Mouse (Mus musculus) WW6 (cell line): ENCODE data around the gene Ralb.
A peak's percentile ranks its signal among the peaks of the same experiment; 100 is the strongest.

ENCODE experiments used
- DNase-seq: peaks from one replicate; pipeline ENCODE4 v3.0.0-alpha.2; 2013; ENCODE audit warnings: low read depth, low spot score

Ralb gene

DNA sequence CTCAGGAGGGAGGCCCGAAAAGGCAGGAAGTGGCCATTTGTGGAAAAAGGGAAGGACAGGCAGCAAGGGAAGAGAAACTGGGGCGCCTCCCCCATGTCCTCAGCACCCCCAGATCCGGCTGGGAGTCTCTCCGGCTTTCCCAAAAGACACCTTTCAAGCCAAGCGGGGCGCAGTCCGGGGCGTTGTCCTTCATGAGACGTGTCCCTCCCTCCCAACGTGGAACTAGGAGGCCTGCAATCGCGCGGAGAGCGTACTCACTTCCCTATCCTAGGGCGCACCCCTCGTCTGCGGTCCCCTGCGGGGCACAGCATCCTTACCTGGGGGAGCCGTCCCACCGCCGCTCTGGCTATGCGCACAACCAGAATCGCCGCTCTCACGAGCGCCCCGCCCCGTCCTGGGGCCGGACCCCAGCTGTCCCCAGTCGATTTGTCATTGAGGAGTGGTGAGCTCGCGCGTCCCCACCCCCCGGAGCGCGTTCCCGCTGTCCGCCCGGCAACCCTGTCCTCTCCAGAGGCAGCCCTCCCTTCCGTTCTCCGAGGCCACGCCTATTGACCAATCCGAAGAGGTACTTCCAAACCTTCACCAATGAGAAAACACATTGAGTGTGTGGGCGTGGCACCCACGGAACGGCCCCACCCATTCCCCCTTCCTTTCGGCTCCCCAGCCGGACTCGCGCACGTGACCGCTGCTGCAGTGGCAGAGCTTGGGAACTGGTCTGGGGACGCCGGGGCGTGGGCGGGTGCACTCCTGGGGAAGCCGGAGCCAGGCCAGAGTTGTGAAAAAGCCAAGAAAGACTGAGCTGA is at the start of gene Ralb:
TSS of gene Ralb (minus strand) at position 535 of the 803 bp plus-strand sequence.
- DNase-seq: peak; percentile 83

DNA sequence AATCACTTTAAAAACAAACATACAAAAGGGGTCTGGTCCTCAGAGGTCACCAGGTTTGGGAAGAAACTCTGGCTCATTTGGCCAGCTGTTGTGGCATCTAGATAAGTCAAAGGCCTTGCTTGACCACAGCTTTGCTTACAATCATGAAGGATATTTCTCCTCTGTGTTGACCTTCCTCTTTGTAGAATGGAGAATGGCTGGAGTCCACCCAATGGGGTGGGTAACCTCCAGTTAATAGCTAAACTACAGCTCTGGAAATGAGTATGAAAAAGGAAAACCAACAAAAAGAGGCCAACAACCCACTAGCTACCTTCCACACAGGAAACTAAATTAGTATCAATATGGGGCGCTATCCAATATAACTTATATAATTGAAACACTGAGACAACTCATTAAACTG is 47.1 kb upstream of the Ralb start:
- DNase-seq: no peak

DNA sequence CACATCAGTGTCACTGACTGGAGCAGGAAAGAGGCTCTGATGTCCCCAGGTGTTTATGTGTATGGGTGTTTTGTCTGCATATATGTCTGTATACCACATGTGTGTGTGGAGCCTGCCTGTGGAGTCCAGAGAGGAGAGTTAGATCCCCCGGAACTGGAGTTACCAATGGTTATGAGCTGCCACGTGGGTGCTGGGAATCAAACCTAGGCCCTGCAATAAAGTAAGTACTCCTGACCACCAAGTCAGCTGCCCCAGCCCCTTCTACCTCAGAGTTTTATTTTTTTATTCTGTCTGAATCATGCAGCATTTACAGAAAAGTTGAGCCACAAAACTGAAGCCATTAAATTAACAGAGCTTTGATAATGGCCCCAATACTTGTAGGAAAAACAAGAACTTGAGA is 45.5 kb upstream of the Ralb start:
- DNase-seq: no peak

DNA sequence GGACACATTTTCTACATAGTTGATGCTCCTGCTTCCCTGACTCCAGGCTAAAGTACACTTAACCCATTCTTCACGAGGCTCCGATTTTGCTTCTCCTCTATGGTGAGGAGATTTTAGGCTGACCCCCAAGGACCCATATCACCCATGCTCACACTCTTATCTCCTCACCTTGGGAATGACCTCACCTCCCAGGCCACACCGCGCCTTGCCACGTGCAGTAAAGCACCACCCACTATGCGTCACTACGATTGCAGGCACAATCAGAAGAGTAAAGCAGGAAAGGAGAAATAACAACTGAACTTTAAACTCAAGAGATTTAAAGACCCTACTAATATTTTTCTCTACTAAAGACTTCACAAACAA is 44.7 kb upstream of the Ralb start:
- DNase-seq: no peak

DNA sequence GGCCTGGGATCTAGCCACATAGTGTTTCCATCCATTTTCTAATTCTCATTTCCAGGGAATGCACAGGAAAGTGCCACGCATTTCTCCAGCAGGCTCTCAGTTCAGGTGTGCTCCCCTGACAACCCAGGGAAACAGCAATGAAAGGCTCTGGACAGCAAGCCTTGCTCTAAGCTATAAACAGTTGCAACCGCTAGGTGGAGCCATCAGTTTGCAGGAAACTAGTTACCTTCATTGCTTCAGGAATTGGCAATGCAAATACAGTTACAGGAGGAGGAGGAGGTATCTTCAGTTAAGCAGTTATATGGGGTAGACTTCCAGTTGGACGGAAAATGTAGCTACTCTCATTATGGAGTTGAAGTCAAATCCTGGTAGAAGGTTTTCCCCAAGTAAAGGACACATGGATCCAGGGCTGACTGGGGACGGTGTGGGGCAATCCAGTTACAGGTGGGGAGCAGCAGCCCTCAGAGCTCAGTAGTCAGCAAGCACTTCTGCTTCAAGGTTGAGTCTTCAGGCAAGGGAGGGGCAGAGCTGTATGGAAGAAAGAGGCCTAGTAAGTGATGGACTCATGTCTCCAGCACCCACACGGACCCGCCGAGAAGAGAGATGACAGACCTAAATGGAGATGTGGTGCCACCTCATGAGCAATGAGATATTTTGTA is 44.2 kb upstream of the Ralb start:
- DNase-seq: peak; percentile 46

DNA sequence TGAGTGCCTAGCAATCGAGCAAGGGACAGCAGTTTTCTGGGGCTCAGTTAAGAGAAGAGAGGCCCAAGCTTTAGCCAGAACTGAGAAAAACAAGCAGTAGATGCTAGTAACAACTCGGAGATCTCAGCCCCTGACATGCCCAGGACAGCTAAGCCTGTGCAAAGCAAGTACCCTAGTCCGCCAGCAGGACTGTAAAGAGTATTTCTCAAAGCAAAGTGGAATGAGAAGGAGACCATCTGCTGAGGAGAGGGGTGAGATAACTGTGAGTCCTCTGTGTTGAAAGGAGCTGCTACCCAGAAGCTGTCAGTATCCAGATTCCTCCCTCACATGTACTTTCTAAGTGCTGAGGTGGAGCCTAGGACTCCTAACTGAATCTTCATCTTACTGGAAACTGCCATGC is 41.9 kb upstream of the Ralb start:
- DNase-seq: no peak

DNA sequence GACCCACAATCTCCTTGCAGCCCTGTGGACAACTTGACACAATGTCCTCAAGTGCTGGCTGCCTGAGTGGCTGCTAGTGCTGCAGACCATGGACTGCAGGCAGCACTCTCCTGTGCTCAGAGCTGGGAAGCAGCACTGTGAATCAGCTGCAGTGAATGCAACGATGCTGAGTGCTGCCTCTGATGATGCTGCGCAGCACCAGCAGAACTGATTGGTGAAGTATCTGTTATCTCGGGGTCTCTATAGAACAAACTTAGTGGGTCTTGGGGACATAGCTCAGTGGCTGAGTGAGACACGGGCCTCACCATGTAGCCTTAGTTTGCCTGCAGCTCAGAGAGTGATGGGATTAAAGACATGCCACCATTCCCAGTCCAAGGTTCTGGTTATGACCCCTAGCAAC is 41.1 kb upstream of the Ralb start:
- no peak for DNase-seq

DNA sequence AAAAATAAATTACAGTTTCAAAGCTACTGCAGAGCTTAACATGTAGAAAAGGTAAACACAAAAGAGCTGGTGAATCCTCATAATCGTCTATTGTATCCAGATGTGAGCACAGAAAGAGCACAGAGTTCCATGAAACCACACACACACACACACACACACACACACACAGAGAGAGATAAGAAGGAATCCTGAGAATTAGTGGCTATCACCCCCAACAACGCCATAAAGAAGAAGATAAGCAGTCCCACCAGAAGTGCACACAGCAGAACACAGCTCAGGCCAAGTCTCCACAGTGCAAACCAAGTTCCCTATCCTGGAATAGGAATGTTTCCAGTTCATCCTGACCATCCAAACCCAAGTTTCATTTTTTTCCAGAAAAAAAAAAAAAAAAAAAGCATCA is 40.6 kb upstream of the Ralb start:
- no peak for DNase-seq

DNA sequence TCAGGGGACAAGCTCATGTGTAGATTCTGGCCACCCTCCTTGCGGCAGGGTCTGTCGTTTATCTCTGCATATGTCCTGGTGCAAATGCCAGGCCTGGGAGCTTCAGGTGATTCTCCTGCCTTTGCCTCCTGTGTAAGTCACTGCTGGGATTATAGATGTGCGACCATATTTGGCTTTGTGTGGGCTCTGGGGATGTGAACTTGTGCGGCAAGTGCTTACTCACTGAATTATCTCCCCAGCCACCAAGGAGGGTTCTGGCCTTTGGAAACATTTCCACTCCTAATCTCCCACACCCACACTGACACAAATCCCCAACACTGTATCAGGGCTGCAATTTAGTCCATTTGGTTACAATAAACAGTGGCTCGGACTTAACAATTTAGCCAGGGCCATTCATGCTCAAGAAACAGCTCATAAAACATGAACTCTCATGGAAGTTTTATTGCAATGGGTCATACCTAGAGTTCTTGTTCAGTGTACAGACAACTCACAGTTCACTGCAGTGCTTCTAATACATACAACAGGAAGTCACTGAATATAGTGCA is 40.1 kb upstream of the Ralb start:
- no peak for DNase-seq

DNA sequence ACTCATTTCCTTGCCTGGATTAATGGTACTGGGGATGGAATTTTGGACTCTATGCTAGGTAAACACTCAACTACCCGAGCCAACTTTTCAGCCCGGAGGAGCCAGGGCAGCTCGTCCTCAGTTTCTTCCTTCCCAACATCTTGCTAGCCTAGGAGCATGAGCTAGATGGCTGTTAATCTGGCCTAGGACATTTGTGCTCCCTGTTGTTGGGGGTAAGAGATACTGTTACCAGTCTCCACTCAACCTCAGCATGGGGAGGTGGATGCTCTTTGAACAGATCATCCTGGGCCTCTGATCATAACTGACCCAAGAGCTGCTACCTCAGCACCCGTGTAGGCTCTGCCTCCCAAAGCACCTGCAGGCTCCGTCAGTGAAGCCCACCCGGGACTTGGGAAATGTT is 38.7 kb upstream of the Ralb start:
- no peak for DNase-seq

DNA sequence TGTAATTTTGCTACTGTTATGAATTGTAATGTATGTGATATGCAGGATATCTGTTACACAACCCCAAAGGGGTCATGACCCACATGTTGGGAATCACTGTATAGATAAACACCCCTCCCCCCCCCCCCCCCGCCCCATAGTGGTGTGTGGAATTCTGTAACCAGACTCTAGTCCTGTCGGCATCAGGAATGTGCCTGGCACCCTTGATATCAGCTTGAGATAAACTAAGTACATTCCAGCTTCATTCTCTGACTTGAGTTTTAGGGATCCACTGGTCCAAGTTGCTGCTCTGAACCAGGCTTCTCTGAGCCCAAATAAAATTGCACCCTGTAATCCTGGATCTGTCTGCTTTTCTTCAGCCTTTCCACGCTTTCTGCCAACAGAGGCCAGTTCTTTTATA is 37.0 kb upstream of the Ralb start:
- no peak for DNase-seq

DNA sequence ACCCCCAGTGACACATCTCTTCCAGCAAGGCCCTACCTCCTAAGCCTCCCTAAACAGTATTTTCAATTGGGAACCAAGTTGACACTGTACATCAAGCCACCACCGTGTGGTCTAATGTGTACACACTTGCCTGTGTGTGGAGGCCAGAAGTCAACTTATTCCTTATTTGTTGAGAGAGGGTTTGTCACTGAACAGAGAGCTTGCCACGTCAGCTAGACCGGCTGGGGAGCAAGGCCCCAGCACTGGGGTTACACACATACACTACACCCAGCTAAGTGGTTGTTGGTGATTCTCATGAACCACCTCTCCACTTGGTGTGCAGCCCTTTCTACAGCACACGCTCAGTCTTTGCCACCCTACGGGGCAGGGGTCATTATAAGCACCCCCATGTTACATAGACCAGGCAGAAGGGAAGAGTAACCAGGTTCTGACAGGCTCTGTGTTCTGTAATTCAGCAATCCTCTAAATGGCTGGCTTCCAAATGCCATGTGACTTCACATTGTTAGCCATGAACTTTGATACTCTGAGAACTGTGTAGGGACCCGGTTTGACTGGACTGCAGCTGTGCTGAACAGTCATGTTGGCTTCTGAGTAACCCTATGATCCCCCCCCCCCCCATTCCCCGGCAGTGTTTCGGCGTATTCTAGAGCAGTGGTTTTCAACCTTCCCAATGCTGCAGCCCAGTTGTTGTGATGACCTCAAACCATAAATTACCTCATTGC is 36.4 kb upstream of the Ralb start:
- DNase-seq: no peak

DNA sequence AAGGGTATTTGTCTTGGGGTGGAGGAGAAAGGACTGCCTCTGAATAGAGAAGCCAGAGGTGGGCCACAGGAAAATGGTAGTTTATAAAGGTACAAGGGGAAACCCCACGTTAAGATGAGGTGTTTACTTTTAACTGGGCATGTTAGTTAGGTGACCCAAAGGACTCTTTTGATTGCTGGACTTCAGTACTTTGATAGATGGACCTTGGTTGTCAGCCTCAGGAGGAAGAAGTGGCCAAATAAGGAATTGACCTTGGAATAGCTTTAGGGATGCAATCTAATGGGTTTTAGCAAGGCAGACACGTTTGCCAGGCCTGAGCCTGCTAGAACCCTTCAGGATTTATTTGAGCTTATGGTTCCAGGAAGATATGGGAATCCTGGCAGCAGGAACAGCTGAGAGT is 34.7 kb upstream of the Ralb start:
- DNase-seq: no peak

DNA sequence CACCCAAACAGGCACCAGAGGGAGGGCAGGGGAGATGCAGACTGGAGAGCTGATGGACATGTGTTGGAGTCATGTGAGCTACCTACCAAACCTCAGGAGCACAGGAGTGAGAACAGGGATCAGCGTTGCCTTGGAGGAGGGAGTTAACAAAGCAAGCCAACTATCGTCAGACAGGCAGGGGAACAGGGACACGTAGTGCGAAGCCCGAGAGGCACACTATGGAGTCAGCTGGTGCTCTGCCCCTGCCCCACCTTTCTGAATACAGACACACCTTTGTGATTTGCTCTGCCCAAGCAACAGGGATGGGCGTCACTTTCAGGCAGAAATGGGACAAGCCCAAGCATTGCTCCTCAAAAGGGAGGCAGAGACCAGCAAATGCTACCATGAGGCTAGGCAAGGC is 33.1 kb upstream of the Ralb start:
- no peak for DNase-seq

DNA sequence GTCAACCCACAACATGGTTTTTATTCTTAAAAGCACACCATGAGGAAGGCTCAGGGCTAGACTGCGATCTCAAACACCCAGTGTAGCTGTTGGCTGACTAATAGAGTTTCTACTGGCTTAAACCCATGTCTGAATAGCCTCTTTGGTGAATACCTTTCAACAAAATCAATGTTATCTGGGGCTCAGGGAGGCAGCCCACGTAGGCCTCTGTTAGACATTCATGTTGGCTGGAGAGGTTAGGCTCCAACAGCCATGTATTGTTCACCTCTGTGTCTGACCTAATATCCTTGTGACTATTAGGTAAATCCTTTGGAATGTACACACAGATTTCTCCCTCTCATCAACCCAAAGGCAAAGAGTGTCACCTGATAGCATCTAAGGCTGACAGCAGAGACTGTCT is 31.5 kb upstream of the Ralb start:
- DNase-seq: no peak

DNA sequence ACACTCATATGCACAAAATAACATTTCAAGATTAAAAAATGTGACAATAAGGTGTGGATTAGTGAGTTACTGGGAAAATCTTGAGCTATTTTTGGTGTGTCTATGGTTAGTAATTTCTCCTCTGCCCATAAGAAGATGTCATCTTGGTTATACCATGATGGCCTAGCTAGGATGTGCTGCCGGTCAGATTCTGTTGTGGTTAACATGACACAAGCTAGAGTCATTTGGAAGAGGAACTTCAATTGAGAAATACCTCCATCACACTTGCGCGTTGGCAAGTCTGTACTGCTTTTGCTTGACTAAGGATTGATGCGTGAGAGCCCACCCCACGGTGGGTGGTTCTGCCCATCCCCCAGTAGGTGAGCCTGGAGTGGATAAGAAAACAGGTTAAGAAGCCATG is 29.7 kb upstream of the Ralb start:
- no peak for DNase-seq

DNA sequence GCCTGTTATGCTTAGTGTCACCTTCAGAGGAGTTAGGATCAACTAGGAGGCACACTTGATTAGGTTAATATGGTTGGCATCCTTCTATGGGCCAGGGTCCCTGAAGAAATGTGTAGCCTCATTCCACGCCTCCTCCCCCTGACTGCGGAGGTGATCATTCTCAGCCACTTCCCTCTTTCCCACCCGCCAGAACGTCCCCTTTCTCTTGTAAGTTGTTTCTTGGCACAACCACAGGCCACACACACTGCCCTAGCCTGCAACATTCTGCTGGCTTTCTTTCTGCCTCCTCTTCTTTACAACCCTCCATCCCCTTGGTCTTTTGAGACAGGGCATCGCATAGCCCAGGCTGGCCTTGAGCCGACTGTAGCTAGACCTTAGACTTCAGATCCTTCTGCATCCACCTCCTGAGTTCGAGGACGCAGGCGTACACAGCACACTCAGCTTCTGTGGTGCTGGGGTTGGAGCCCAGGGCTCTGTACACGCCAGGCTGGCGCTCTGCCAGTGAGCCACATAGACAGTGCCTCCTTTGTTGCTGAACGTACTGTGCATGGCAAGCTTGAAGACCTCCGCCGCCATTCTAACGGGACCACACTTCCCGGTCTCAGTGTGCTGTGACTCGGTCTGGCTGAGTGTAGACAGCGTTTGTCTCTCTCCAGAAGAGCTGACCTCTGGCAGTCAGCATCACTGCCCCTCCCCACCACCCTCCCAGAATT is 28.7 kb upstream of the Ralb start:
- DNase-seq: no peak

DNA sequence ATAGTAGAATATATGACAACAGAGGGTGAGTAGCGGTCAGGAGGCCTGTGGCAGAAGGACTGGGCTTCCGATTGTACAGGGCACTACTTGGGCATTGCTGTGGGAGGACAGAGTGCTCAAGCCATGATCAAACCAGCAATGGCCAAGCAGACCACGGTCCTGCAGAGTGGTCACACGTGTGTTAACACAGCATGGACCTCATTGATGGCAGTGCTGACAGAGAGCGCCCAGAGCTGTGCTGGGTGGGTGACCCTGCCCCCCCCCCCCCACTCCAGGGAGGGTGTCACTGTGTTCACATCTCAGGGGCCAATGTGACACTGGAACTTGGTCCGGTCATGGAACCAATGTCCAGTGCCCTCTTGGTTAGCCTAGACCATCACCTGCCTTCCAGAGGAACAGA is 27.6 kb upstream of the Ralb start:
- no peak for DNase-seq

DNA sequence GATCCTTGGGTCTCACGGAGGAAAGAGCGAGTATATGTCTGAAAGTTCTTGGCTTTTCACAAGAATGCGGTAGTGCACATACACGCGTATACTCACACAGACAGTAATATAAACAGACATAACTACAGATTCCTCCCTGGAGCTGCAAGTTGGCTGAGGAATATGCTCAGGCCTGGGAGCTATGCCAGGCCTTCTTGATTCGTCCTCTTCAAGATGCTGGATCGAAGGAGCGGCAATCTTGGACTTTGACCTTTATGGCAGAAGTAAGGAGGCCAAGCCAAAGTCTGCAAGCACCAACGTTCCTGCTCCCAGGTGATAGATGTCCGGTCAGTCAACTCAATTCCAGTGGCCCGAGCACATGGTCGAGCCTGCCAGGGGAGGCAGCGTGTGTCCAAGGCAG is 26.3 kb upstream of the Ralb start:
- DNase-seq: no peak

DNA sequence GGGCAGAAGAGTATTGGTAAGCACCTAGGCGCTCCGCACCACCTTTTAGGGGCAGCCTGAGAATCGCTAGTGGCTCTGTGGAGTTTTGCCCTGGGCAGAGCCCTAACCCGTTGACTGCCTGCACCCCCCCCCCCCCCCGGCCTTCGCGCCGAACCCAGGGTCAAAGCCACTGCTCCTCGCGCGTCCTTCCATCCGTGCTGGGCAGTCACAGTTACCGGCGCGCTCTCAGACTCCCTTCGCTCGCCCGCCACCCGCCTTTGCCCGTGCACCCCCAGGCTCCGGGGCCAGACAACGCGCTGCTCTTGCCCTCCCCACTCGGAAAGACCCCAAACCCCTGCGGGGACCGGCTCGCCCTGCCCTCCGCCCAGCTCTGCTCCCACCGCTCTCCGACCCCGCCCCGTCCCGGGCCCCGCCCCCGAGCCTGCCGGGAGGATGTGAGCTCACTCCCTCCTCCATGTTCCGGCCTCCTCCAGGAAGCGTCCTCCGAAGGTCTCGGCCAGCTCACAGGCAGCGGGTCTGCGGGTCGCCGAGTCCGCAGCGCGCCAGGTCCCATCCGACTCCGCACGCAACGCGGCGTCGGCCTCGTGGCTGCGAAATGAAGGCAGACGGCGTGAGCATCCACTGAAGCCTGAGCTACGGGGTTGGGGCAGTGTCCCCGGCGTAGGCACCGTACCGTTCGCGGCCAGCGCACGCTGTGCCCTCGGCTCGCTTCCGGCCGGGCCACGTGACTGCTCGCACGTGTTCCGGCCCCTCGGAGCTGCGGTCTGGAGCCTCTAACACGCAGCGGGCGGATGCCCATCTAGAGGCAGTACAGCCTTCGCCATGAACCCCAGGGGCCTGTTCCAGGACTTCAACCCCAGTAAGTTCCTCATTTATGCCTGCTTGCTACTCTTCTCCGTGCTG is 21.3 kb upstream of the Ralb start, which contains the start of gene Tmem185b:
TSS of gene Tmem185b (plus strand) at position 472 of the 903 bp plus-strand sequence.
- DNase-seq: peak; percentile 52

DNA sequence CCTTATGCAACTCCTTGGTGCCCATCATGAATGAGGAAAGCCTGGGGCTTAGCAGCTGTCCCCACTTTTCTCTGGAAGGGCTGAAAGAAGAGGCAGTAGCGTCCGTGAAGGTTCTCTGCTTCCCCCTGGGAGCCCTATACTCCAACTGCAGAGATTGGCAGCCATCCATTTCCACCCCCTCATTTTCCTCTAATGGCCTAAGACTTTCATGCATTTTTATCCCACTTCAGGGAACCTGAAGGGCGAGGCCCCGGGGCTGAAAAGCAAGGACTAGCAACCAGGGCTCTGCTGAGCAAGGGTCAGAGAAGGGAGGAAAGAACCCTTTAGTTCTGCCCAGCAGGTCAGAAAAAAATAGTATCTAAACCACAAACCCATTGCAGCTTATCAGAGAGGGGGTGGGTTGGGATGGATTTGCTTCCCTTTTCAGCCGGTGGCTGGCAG is 20.4 kb upstream of the Ralb start:
- DNase-seq: no peak
